15 mouse cellular contexts compared by ENCODE assay signal in genomic region chrX:130149216-130149615, GRCm38 (mm10).
DNase-seq lines count a peak whose midpoint lies in the region; ATAC-seq and TF ChIP-seq lines count a peak whose summit lies in the region.
"Had no signal": no experiment of that assay in that cellular context is flagged by ENCODE, and none has a peak within 500 bp of the region (broad histone marks: within the 10 kb centered on the region; RNA-seq: fewer than 3 reads in every experiment).

No protein-coding gene starts in this region.

- CTCF ChIA-PET in Patski (lab: Charles Lee) = no interaction called here

- in situ Hi-C loops in Patski (cut with MboI; ENCODE audit: low pct_unique_long_range_greater_than_20kb) = no loop called here

- H3K4me2 ChIP-seq in heart, postnatal 0 days (ENCODE audit: low read depth, low read length) = no peak overlapping the region
- H3K4me2 ChIP-seq in midbrain, postnatal 0 days (ENCODE audit: low read depth, low read length, poor library complexity, severe bottlenecking) = no peak overlapping the region
- no peak overlapping the region for H3K4me2 ChIP-seq in midbrain, embryonic 11.5 days
- no peak overlapping the region for H3K4me2 ChIP-seq in stomach, postnatal 0 days (replicated peaks; ENCODE audit: low read depth)
- H3K4me2 ChIP-seq: embryonic facial prominence, embryonic 13.5 days; hindbrain, embryonic 14.5 days; limb, embryonic 13.5 days; midbrain, embryonic 15.5 days; neural tube, embryonic 12.5 days had no signal

- no peak for DNase-seq in heart, postnatal 0 days (ENCODE audit: low spot score)
- DNase-seq in heart, adult 8-10 months (ENCODE audit: low spot score) = no peak
- DNase-seq in midbrain, postnatal 0 days (ENCODE audit: low spot score) = no peak
- DNase-seq in midbrain, embryonic 11.5 days (ENCODE audit: low spot score, missing footprints) = no peak
- no peak for DNase-seq in Patski (ENCODE audit: low read depth, low spot score)
- DNase-seq in stomach, postnatal 0 days (ENCODE audit: low spot score) = no peak
- no peak for DNase-seq in urinary bladder, adult 2 months (ENCODE audit: low spot score)
- DNase-seq: cerebellum, adult 11 months; kidney, adult 2 months; thymus, adult 2 months had no signal

- no peak for TF ChIP-seq EP300 in heart, postnatal 0 days (IDR thresholded peaks at IDR 0.05; ENCODE audit: low read depth)
- TF ChIP-seq EP300 in stomach, postnatal 0 days (optimal IDR thresholded peaks at IDR 0.05) = no peak

- H3K4me1 ChIP-seq in heart, postnatal 0 days (ENCODE audit: control insufficient read depth, insufficient read depth) = no peaks in the 10 kb centered on the region
- no peaks in the 10 kb centered on the region for H3K4me1 ChIP-seq in midbrain, postnatal 0 days (ENCODE audit: insufficient read depth, low read length)
- H3K4me1 ChIP-seq in midbrain, embryonic 11.5 days (ENCODE audit: control insufficient read depth, insufficient read depth, low read length) = no peaks in the 10 kb centered on the region
- H3K4me1 ChIP-seq in stomach, postnatal 0 days (replicated peaks; ENCODE audit: control insufficient read depth, insufficient read depth) = no peaks in the 10 kb centered on the region
- H3K4me1 ChIP-seq: embryonic facial prominence, embryonic 13.5 days; limb, embryonic 13.5 days; midbrain, embryonic 15.5 days; neural tube, embryonic 12.5 days had no signal

- H3K27me3 ChIP-seq in heart, postnatal 0 days (ENCODE audit: control insufficient read depth, insufficient read depth, low read length) = no peaks in the 10 kb centered on the region
- H3K27me3 ChIP-seq in midbrain, postnatal 0 days (ENCODE audit: insufficient read depth, low read length) = no peaks in the 10 kb centered on the region
- H3K27me3 ChIP-seq in midbrain, embryonic 11.5 days (ENCODE audit: control insufficient read depth, insufficient read depth, low read length) = no peaks in the 10 kb centered on the region
- H3K27me3 ChIP-seq in Patski = peaks cover 8% of the 10 kb centered on the region
- no peaks in the 10 kb centered on the region for H3K27me3 ChIP-seq in stomach, postnatal 0 days (ENCODE audit: control insufficient read depth, insufficient read depth, low read length)
- H3K27me3 ChIP-seq: embryonic facial prominence, embryonic 13.5 days; limb, embryonic 13.5 days; midbrain, embryonic 15.5 days; neural tube, embryonic 12.5 days had no signal

- no peak overlapping the region for H3K27ac ChIP-seq in heart, postnatal 0 days (ENCODE audit: low read depth)
- no peak overlapping the region for H3K27ac ChIP-seq in midbrain, postnatal 0 days (ENCODE audit: low read depth, low read length)
- H3K27ac ChIP-seq in midbrain, embryonic 11.5 days (ENCODE audit: low read depth, low read length) = no peak overlapping the region
- H3K27ac ChIP-seq in stomach, postnatal 0 days (replicated peaks) = no peak overlapping the region
- H3K27ac ChIP-seq: embryonic facial prominence, embryonic 13.5 days; hindbrain, embryonic 14.5 days; limb, embryonic 13.5 days; midbrain, embryonic 15.5 days; neural tube, embryonic 12.5 days had no signal

- POLR2A ChIA-PET in Patski (lab: Charles Lee) = no interaction called here

- no peak for ATAC-seq in heart, postnatal 0 days (ENCODE audit: insufficient read depth, low read depth)
- no peak for ATAC-seq in midbrain, postnatal 0 days (ENCODE audit: low FRiP score)
- ATAC-seq in midbrain, embryonic 11.5 days (ENCODE audit: low FRiP score) = no peak
- ATAC-seq in Patski = no peak
- ATAC-seq in stomach, postnatal 0 days (ENCODE audit: low FRiP score, low TSS enrichment) = no peak
- ATAC-seq: midbrain, embryonic 15.5 days had no signal

- no peak overlapping the region for H3K4me3 ChIP-seq in heart, postnatal 0 days (ENCODE audit: low read depth, low read length)
- H3K4me3 ChIP-seq in midbrain, postnatal 0 days (ENCODE audit: low read depth, low read length) = no peak overlapping the region
- no peak overlapping the region for H3K4me3 ChIP-seq in midbrain, embryonic 11.5 days (ENCODE audit: low read depth, low read length)
- H3K4me3 ChIP-seq in stomach, postnatal 0 days (ENCODE audit: low read depth, low read length) = no peak overlapping the region
- H3K4me3 ChIP-seq: embryonic facial prominence, embryonic 13.5 days; limb, embryonic 13.5 days; midbrain, embryonic 15.5 days; neural tube, embryonic 12.5 days had no signal

- H3K9ac ChIP-seq in heart, postnatal 0 days (replicated peaks; ENCODE audit: low read depth, low read length) = no peak overlapping the region
- no peak overlapping the region for H3K9ac ChIP-seq in midbrain, postnatal 0 days (replicated peaks; ENCODE audit: low read length, poor library complexity, severe bottlenecking)
- no peak overlapping the region for H3K9ac ChIP-seq in midbrain, embryonic 11.5 days (ENCODE audit: low read length)
- no peak overlapping the region for H3K9ac ChIP-seq in stomach, postnatal 0 days (ENCODE audit: low read length)
- H3K9ac ChIP-seq: embryonic facial prominence, embryonic 13.5 days; hindbrain, embryonic 14.5 days; limb, embryonic 13.5 days; midbrain, embryonic 15.5 days; neural tube, embryonic 12.5 days had no signal

- TF ChIP-seq CTCF in heart, postnatal 0 days (IDR thresholded peaks at IDR 0.05; ENCODE audit: low read depth) = peak; percentile 20; the same call in 1 of the 2 replicates
- TF ChIP-seq CTCF in midbrain, postnatal 0 days (IDR thresholded peaks at IDR 0.05) = peak; percentile 35
- peak; percentile 11 for TF ChIP-seq CTCF in Patski (IDR thresholded peaks at IDR 0.05)
- TF ChIP-seq CTCF in stomach, postnatal 0 days (IDR thresholded peaks at IDR 0.05; ENCODE audit: low read depth) = peak; percentile 44

- no peaks in the 10 kb centered on the region for H3K9me3 ChIP-seq in heart, postnatal 0 days (replicated peaks; ENCODE audit: control insufficient read depth, low read length)
- H3K9me3 ChIP-seq in midbrain, postnatal 0 days (ENCODE audit: low read length) = no peaks in the 10 kb centered on the region
- no peaks in the 10 kb centered on the region for H3K9me3 ChIP-seq in midbrain, embryonic 11.5 days (ENCODE audit: control insufficient read depth, low read length)
- no peaks in the 10 kb centered on the region for H3K9me3 ChIP-seq in stomach, postnatal 0 days (ENCODE audit: control insufficient read depth, low read length)
- H3K9me3 ChIP-seq: embryonic facial prominence, embryonic 13.5 days; limb, embryonic 13.5 days; midbrain, embryonic 15.5 days; neural tube, embryonic 12.5 days had no signal

- H3K36me3 ChIP-seq in heart, postnatal 0 days (replicated peaks; ENCODE audit: control insufficient read depth, insufficient read depth, low read length) = no peaks in the 10 kb centered on the region
- no peaks in the 10 kb centered on the region for H3K36me3 ChIP-seq in midbrain, postnatal 0 days (ENCODE audit: insufficient read depth, low read length)
- no peaks in the 10 kb centered on the region for H3K36me3 ChIP-seq in midbrain, embryonic 11.5 days (ENCODE audit: control insufficient read depth, insufficient read depth, low read length)
- no peaks in the 10 kb centered on the region for H3K36me3 ChIP-seq in stomach, postnatal 0 days (ENCODE audit: control insufficient read depth, insufficient read depth, low read length)
- H3K36me3 ChIP-seq: embryonic facial prominence, embryonic 13.5 days; limb, embryonic 13.5 days; midbrain, embryonic 15.5 days; neural tube, embryonic 12.5 days had no signal
